Mouse (Mus musculus) erythroblast, embryonic 14.5 days (primary cell): ENCODE results near the gene Zfp14.

Experiments
- GATA1 ChIP-seq: IDR thresholded peaks from 2 replicates; pipeline ENCODE4 v1.6.1; 2012; ENCODE audit warnings: low read length, inconsistent platforms, mixed read lengths
- TAL1 ChIP-seq: IDR thresholded peaks from 3 replicates; pipeline ENCODE4 v1.6.1; 2012; ENCODE audit warnings: low read length, inconsistent platforms, mixed read lengths

DNA sequence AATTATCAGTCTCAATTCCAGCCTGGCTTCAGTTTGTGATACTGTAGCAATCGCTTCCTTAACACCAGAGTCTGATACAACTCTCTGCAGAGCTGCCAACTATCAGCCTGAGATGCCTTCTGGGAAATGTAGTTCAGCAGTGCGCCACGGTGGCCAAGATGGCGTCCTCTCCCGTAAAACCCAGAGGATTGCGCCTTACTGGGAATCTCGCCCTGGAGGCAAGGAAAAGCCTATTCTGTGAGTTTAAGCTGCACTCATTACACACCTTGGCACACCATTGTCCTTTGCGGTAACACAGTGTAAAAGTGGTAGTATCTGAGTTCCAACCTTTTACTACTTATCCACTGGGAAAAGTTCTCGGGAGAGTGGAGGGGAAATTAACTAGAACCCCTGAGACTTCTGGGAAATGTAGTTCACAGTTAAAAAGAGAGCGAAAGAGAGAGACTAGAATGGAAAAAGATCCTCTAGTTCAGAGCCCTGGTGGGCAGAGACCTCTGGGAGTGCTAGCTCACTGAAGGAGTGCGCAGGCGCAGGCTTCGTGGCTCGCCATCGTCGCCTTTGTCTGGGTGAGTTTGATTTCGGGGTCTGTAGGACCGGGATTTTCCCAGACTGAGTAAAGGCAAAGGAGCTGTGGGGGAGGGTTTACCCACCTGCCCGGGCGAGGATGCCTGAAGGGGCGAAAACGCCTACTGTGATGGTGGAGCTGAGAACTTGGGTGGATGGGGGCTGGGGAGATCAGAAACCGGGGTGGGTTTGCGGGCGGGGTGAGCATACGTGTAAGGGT is 43.7 kb upstream of the Zfp14 start, which contains the start of gene Zfp260:
- TF ChIP-seq GATA1 (no peak; the same call in 1 of the 2 replicates), TAL1 (no peak)
